9 mouse cellular contexts compared by ENCODE assay signal in the genomic region with DNA sequence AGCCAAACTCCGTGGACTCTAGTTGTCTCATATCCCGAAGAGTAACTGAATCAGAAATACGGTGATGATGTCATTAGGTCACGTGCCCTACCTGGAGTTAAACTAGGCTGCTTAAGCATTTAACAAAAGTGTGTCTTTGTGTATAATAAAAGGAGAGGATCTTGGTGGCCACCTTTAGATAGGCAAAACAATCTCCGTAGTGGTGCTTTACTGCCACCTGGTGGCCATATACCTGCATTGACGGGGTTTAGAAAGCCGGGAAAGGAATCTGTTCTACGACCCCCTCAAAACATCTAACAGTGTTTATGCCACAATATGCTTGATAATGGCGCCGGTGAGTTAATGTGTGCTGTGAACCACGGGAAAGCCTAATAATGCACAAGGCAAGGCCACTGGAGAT.
DNase-seq lines count a peak whose midpoint lies in the region; ATAC-seq and TF ChIP-seq lines count a peak whose summit lies in the region.
"Had no signal": no experiment of that assay in that cellular context is flagged by ENCODE, and none has a peak within 500 bp of the region (broad histone marks: within the 10 kb centered on the region; RNA-seq: fewer than 3 reads in every experiment).

No protein-coding gene starts in this region.

- H3K27me3 ChIP-seq in intestine, postnatal 0 days (replicated peaks; ENCODE audit: control insufficient read depth, insufficient read depth, low read length): no peaks in the 10 kb centered on the region
- no peaks in the 10 kb centered on the region for H3K27me3 ChIP-seq in intestine, embryonic 16.5 days (replicated peaks; ENCODE audit: control insufficient read depth, insufficient read depth, low read length)
- H3K27me3 ChIP-seq in forebrain, postnatal 0 days (ENCODE audit: insufficient read depth, low read length): no peaks in the 10 kb centered on the region
- H3K27me3 ChIP-seq: liver, embryonic 15.5 days had no signal

- ATAC-seq in intestine, postnatal 0 days: no peak
- ATAC-seq in intestine, embryonic 16.5 days: no peak
- peak; percentile 40; the same call in 1 of the 2 replicates for ATAC-seq in forebrain, postnatal 0 days

- TF ChIP-seq POLR2A in brain, embryonic 14.5 days (IDR thresholded peaks at IDR 0.05; ENCODE audit: borderline replicate concordance, extremely low read depth, insufficient read depth, insufficient read length, poor library complexity, severe bottlenecking): no peak

- H3K4me3 ChIP-seq in intestine, postnatal 0 days (ENCODE audit: low read depth, low read length): no peak overlapping the region
- H3K4me3 ChIP-seq in intestine, embryonic 16.5 days (ENCODE audit: low read length): no peak overlapping the region
- H3K4me3 ChIP-seq in forebrain, postnatal 0 days (ENCODE audit: low read depth, low read length): no peak overlapping the region
- H3K4me3 ChIP-seq: liver, embryonic 15.5 days had no signal

- 21% methylated on average over 11 of the region's 11 CpGs for WGBS in intestine, postnatal 0 days
- 15% methylated on average over 11 of the region's 11 CpGs for WGBS in intestine, embryonic 16.5 days
- 17% methylated on average over 11 of the region's 11 CpGs for WGBS in forebrain, postnatal 0 days

- no peak overlapping the region for H3K9ac ChIP-seq in intestine, postnatal 0 days (ENCODE audit: low read depth, low read length)
- no peak overlapping the region for H3K9ac ChIP-seq in intestine, embryonic 16.5 days (ENCODE audit: low read depth, low read length)
- H3K9ac ChIP-seq in forebrain, postnatal 0 days: no peak overlapping the region
- H3K9ac ChIP-seq: liver, embryonic 15.5 days had no signal

- H3K4me2 ChIP-seq in intestine, postnatal 0 days (replicated peaks; ENCODE audit: low read depth): no peak overlapping the region
- no peak overlapping the region for H3K4me2 ChIP-seq in intestine, embryonic 16.5 days (ENCODE audit: low read depth, low read length)
- H3K4me2 ChIP-seq in forebrain, postnatal 0 days (ENCODE audit: low read depth): no peak overlapping the region
- H3K4me2 ChIP-seq: liver, embryonic 15.5 days had no signal

- H3K9me3 ChIP-seq in intestine, postnatal 0 days (ENCODE audit: control insufficient read depth): no peaks in the 10 kb centered on the region
- no peaks in the 10 kb centered on the region for H3K9me3 ChIP-seq in intestine, embryonic 16.5 days (ENCODE audit: control insufficient read depth, low read length)
- no peaks in the 10 kb centered on the region for H3K9me3 ChIP-seq in forebrain, postnatal 0 days (ENCODE audit: low read length)
- H3K9me3 ChIP-seq: liver, embryonic 15.5 days had no signal

- H3K36me3 ChIP-seq in intestine, postnatal 0 days (ENCODE audit: control insufficient read depth, insufficient read depth): no peaks in the 10 kb centered on the region
- H3K36me3 ChIP-seq in intestine, embryonic 16.5 days (ENCODE audit: control insufficient read depth, insufficient read depth, low read length): no peaks in the 10 kb centered on the region
- no peaks in the 10 kb centered on the region for H3K36me3 ChIP-seq in forebrain, postnatal 0 days (ENCODE audit: insufficient read depth)
- H3K36me3 ChIP-seq: liver, embryonic 15.5 days had no signal

- peak; percentile 69 for DNase-seq in ES-CJ7 (ENCODE audit: low read depth, low spot score)
- DNase-seq in brain, embryonic 14.5 days (ENCODE audit: low read depth): peak; percentile 69
- DNase-seq in forebrain, postnatal 0 days: peak; percentile 68
- peak; percentile 59 to 68 for DNase-seq in kidney, postnatal 4 days
- DNase-seq in lung, postnatal 14 days: peak; percentile 45
- peak; percentile 14 for DNase-seq in thymus, postnatal 25 days

- H3K27ac ChIP-seq in intestine, postnatal 0 days (ENCODE audit: low read depth, low read length): no peak overlapping the region
- H3K27ac ChIP-seq in intestine, embryonic 16.5 days (ENCODE audit: low read length): no peak overlapping the region
- H3K27ac ChIP-seq in forebrain, postnatal 0 days (ENCODE audit: low read depth, low read length): no peak overlapping the region
- H3K27ac ChIP-seq: liver, embryonic 15.5 days had no signal

- peak; percentile 88 for TF ChIP-seq CTCF in intestine, postnatal 0 days (IDR thresholded peaks at IDR 0.05; ENCODE audit: low read depth)
- TF ChIP-seq CTCF in brain, embryonic 14.5 days (IDR thresholded peaks at IDR 0.05; ENCODE audit: borderline replicate concordance, extremely low read depth, insufficient read depth, insufficient read length): peak; percentile 79; the same call in 1 of the 2 replicates
- peak; percentile 80 for TF ChIP-seq CTCF in forebrain, postnatal 0 days (IDR thresholded peaks at IDR 0.05; ENCODE audit: low read depth)

- no peaks in the 10 kb centered on the region for H3K4me1 ChIP-seq in intestine, postnatal 0 days (replicated peaks; ENCODE audit: control insufficient read depth, insufficient read depth, low read length)
- no peaks in the 10 kb centered on the region for H3K4me1 ChIP-seq in intestine, embryonic 16.5 days (ENCODE audit: control insufficient read depth, insufficient read depth, low read length)
- H3K4me1 ChIP-seq in forebrain, postnatal 0 days (ENCODE audit: insufficient read depth): 0 out of 2 replicates have a peak, but pooled peaks cover 2% of the 10 kb centered on the region
- H3K4me1 ChIP-seq: liver, embryonic 15.5 days had no signal

Comparison
In these comparisons a context has a peak if more than half of its experiments do, and no peak if none do; other contexts are left out.
1. DNase-seq: peak in every context shown above with its lines; median percentile 69 in ES-CJ7; 69 in brain, embryonic 14.5 days; 68 in forebrain, postnatal 0 days; 64 in kidney, postnatal 4 days; 45 in lung, postnatal 14 days; 14 in thymus, postnatal 25 days.